Mouse (Mus musculus): ENCODE data around the gene 2310011J03Rik.
A peak's percentile ranks its signal among the peaks of the same experiment; 100 is the strongest.

Gene 2310011J03Rik

DNA sequence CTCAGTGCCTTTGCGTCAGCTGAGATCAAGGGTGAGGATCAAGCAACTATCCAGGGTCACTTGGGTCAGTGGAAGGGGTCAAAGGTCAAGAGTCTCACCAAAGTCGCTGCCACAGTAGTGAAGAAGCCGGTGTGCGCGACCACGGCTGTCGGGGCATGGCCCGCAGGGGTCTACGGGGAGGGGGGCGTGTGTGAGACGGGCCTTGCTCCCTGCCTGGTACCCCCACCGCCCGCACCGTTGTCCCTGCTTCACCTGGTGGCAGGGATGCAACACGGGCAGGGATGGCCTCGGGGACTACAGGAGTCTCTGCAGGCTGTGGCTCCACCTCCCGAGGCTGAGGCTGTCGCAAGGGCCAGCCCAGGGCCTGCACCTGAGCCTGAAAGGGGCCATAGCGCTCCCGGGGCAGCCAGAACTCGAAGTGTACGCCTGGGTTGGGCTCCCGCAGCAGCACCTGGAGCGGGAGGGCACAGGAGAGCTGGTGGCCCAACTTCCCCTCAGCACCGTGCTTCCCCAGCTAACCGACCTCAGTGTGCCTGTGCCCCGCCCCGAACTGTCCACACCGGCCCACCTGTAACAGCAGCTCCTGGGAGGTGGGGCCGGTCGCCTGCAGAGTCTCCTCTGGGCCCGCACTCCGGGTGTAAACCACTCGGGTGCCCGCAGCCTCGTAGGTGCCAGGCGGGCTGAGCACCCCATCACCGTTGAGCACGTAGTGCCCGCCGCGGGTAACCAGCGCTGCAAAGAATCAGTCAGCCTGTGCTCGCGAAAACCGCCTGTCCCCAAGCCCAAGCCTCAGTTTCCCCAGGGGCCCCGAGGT lies 21.4 kb upstream of the 2310011J03Rik start:
- no peak for DNase-seq (ENCODE audit: low spot score in 2 of 2)

- DNase-seq (ENCODE audit: low spot score in 2 of 2) = no peak
Measured at GRCm38 (mm10) chr10:80341026-80341425, 20.7 kb upstream of the 2310011J03Rik start.

DNA sequence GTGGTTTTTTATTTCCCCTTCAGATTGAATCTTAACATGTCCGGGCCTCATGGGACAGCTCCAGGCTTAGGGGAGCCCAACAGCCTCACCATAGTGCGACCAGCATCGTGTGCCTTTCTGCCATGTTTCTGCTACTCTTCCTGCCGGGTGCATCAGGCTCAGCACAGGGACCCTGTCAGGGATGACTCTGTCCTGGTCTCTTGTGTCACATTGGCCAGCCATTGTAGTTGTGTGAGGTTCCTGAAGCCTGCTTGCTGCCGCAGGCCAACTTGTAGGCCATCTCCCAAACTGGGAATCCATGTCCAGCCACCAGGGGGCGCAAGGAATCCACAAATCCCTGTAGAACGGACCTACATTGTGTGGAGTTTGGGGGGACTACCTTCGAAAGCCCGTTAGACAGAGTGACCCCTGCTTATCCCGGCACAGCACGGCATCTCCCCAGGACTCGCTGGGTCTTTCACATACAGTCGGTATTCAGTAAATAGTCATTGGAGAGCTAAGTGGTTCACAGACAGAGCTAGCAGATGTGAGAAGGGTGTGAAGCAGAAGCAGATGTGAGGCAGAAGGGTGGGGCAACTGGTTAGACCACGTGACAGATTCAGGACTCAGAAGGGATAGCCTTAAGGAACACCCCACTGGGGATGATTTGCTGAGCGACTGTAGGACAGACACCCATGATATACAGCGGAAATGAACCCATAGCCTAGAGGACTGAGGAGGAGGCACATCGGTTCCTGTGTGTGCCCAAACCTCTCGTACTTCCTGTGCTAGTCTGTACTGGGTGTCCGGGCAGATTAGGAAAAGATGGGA lies 19.8 kb upstream of the 2310011J03Rik start:
- DNase-seq (ENCODE audit: low spot score in 2 of 2) = peak; percentile 87 to 97

- DNase-seq (ENCODE audit: low spot score in 2 of 2) = no peak
Measured at GRCm38 (mm10) chr10:80336263-80336662, 15.9 kb upstream of the 2310011J03Rik start.

- DNase-seq (ENCODE audit: low spot score in 2 of 2) = peak in 1 of 2 experiments; percentile 16
Measured at GRCm38 (mm10) chr10:80332525-80332989, 12.2 kb upstream of the 2310011J03Rik start.

DNA sequence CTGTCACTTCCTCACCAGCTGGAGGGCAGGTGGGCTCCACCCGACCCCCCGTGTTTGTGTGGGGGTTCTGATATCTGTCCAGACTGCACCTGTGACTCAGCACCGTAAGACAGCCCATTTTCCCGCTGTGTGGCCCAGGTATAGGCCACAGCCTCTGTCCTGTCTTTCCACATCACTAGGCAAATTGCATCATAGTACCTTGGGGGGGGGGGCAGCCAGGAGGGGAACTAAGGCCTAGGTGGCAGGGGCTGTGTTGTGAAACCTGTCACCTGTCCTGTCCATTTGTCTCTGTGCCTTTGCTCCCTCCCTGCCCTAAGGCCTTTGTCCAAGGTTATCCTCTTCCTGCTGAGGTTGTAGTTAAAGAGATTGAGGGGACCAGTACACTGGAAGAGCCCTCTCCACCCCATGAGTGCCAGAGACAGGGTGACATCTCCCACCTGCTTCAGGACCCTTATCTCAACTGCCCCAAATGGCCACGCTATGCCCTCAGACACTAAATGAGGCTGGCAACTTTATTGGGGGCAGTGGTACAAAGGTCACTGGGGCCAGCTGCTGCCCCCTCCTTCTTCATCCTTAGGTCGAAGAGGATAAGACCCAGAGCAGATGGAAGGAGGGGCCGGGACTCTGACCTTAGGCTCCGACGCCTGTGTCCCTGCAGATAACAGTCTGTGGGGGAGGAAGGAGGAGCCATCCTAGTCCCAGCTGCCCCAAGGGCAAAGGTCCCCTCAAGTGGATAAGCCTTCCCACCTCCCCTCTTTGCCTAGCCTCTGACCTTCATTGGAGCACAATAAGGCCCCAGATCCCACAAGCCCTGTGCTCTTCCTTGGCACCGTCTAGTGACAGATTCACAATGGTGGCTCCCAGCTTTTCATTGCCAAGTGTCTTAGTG lies 11.5 kb upstream of the 2310011J03Rik start:
- peak; percentile 73 to 81 for DNase-seq (ENCODE audit: low spot score in 2 of 2)

GRCm38 (mm10) chr10:80330888-80331287 lies 10.6 kb upstream of the 2310011J03Rik start:
- peak in 1 of 2 experiments; percentile 14 for DNase-seq (ENCODE audit: low spot score in 2 of 2)

- no peak for DNase-seq (ENCODE audit: low spot score in 2 of 2)
Measured at GRCm38 (mm10) chr10:80330084-80330483, 9.7 kb upstream of the 2310011J03Rik start.

DNA sequence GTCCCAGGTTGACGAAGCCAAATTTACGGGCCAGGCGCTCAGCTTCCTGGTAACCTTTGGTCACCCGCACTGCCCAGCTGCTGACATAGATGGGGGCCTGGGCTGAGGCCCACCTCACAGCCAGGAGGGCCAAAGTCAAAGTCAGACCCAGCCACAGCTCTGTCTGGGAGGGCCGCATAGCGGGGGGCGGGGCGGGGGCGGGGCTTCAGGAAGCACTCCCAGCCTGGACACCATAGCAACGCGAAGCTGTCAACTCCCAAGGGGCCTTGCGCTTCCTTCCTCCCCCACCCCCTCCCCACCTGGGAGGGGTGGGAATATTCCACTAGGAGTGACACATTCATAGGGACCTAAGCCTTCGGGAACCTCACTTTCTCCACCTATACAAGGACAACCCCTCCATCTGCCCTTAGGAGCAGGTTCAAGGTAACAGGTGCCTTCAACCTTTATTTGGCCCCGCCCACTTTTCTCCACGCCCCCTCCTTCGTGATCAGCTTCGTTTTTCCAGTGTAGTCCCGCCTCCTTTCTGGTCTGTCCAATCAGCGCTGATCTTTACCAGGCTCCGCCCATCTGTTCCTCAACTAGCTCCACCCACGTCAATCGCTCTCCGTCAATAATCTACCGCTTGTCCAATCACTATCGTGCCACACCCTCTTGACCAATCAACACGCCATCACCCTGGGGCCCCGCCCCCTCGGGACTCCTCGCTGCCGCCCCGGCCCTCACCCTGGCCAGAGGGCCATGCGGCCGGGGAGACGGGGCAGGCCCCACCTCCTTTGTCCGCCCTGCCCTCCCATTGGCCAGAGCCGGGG lies 9.1 kb upstream of the 2310011J03Rik start, which contains the start of the genes Pcsk4 and Reep6:
TSS of gene Pcsk4 (minus strand) at position 226 of the 809 bp plus-strand sequence.
TSS of gene Reep6 (plus strand) at position 681 of the 809 bp plus-strand sequence.
- DNase-seq (ENCODE audit: low spot score in 2 of 2) = peak; percentile 95 to 97

DNA sequence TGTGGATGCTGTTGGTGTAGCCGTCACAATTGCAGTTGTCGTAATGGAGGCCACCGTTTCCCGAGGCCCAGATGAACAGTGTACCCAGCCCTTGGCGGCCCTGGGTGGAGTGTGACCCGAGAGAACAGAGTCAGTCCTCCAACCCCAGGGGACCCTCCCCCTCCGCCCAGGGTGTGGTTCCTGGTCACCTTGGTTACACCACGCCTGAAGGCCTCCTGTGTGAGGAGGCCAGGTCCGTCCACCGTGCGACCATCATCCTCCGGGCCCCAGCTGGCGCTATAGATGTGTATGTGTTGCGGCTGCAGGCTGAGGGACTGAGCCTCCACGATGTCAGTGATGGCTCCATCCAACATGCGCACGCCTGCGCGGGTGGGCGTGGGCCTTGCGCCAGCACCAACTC lies 4.7 kb upstream of the 2310011J03Rik start:
- no peak for DNase-seq (ENCODE audit: low spot score in 2 of 2)

DNA sequence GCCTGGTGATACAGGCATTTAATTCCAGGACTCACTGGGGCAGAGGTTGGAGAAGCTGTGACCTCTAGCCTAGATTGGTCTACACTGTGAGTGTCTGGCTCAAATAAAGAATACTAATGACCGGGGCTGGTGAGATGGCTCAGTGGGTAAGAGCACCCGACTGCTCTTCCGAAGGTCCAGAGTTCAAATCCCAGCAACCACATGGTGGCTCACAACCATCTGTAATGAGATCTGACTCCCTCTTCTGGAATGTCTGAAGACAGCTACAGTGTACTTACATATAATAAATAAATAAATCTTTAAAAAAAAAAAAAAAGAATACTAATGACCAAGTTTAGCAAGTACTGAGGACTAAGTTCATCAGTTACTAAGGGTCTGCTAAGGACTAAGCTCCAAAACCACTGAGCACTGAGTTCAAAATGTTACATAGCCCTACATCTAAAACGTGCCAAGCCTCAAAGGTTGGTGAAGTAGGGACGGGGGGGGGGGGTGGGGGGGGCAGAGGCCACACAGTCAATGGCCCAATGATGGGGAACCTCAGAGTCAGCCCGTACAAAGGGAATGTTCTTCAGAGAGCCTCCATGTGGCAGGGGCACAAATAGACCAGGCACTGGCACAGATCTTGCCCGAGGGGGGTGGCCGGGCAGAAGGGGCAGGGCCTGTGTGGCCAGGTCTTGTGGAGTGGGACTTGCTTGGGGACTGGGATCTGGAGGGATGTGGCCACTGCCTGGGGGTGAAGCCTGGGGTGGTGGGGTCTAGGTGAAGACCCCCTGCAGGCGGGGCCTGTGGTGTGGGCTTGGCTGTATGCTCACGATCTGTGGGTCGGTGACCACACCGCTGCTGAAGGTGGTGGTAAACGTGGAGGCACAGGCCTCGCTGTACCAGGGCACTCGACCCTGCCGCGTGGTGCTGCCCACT lies 4.0 kb upstream of the 2310011J03Rik start:
- DNase-seq (ENCODE audit: low spot score in 2 of 2) = no peak

- DNase-seq (ENCODE audit: low spot score in 2 of 2) = peak; percentile 80 to 88
Measured at GRCm38 (mm10) chr10:80323261-80324119, 3.2 kb upstream of the 2310011J03Rik start.

- DNase-seq (ENCODE audit: low spot score in 2 of 2) = peak in 1 of 2 experiments; percentile 55
Measured at GRCm38 (mm10) chr10:80322811-80323211, 2.5 kb upstream of the 2310011J03Rik start.

DNA sequence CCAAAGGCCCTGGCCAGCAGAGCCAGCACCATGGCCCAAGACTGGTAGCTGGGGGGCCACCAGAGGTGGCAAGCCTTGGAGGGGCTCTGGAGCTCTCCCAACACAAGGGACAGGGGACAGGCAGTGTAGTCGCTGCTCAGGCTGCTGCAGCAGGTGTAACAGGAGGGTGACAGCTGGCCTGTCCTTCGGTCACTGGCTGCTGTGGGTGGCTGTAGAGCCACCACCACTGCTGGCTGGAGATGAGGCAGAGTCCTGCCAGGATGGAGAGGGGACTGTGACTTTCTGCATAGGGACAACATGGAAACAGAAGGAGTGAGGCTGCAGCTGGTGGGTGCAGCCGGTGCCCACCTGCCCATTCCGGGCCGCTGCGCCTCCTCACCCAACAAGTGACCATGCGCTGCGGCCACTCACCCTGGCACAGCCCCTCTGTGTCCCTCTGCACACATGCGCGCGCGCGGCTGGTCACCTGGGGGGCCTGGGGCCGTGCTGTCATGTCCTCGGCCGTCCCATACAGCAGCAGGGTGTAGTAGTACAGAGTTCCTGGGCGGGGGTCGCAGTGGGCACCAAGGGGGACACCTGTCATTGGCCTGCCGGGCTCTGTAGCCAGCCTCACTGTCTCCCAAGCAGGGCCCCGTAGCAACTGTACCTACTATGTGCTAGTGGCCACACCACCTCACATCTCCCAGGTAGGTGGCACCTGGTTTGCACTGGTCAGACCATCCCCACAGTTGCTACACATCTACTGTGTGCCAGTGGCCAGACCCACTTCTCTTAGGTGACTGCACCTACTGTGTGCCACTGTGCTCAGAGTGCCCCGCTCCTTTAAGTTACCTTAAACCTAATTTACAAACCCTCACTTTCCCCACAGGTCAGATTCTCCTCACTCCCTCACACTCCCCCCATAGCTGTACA lies 1.6 kb upstream of the 2310011J03Rik start:
- peak in 1 of 2 experiments; percentile 24 for DNase-seq (ENCODE audit: low spot score in 2 of 2)

DNA sequence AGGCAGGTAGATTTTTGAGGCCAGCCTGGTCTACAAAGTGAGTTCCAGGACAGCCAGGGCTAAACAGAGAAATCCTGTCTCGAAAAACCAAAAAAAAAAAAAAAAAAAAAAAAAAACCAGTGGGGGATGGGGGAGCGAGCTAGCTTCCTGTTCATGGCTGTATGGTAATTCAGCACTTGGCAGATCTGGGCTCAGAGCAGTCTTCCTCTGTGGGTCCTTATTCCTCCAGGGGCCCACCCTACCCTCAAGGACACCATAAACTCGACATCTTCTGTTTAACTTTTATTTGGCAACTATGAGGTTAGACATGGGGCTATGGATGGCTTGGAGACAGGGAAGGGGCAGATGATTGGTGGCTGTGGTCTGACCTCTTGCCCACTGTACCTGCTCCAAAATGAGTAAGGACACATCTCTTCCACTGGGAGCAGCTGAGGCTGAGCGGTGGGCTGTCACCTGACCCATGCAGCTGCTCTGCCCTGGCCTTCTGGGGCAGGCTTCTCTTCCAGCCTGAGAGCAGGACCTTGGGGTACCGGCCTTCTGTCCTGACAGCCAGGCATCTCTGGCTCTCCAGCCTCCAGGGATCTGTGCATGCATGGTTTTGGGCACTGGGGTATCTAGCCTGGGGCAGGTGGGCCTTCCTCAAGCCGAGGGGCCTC lies 805 bp upstream of the 2310011J03Rik start:
- DNase-seq (ENCODE audit: low spot score in 2 of 2) = no peak

DNA sequence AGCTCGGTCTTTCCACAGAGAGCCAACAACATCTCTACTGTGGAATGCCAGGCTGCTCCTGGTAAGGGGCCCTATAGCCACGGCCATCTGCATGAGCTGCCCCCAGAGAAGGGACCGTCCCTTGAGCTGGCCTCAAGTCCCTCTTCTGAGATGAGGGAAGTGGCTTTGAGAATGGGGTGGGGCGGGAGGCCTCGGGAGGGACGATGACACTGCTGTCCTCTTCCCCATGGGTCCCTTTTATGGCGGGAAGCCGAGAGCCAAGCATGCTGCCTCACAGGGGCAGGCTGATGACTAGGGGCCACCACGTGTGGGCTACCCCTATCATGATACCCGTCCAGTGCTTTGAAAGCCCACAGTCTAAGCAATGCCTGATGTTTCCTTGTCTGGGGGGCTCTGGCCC lies 3.3 kb downstream of the 2310011J03Rik start:
- peak in 1 of 2 experiments; percentile 26 for DNase-seq (ENCODE audit: low spot score in 2 of 2)

DNA sequence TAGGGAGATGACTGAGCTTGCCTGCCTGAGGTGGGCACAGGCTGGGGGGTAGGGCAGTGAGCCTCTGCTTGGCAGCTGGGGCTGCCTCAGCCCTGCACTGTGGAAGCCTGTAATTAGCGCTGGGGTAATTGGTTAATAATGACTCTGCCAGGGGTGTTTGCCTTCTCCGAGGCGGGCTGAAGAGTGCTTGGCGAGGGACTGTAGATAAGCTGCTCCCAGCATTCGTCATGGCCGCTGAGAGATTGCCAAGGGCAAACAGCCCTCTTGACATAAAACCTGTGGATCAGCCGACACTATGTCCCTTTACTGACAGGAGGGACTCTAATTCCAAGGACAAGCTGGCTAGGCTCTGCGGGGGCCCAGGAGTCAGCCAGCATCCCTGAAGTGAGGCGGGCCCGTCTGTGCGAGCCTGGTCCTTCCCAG lies 4.0 kb downstream of the 2310011J03Rik start:
- DNase-seq (ENCODE audit: low spot score in 2 of 2) = no peak

Data from spleen, postnatal 4 days (tissue).